Mouse (Mus musculus) liver, postnatal 0 days (tissue): ENCODE results near the gene Plxna2. TPM values are rescaled to one million over a fixed set of nuclear protein-coding genes. Genes with fewer than 3 reads are reported as not detected.
A peak's percentile ranks its signal among the peaks of the same experiment; 100 is the strongest.

Experiments used
- ATAC-seq: fragments of 200-750 bp; cut with Nextera tagmentation; 2 replicates; pipeline ENCODE4 v1.8.0; 2017; ENCODE audit warnings: mild to moderate bottlenecking, moderate library complexity
- DNase-seq: peaks from one replicate; pipeline ENCODE4 v3.0.0-alpha.2; 2016
- H3K27ac ChIP-seq: fragments of 300-500 bp; sonication (generic); 2 replicates; pipeline ENCODE4 v1.5.1; 2014; ENCODE audit warnings: antibody characterized with exemption, moderate library complexity, mild to moderate bottlenecking, low read depth
- H3K27me3 ChIP-seq: fragments of 300-500 bp; sonication (generic); 2 replicates; pipeline ENCODE4 v1.6.1; 2014; ENCODE audit warnings: low read length, control low read depth, mixed read lengths; ENCODE audit not compliant: insufficient read depth
- H3K36me3 ChIP-seq: fragments of 300-500 bp; sonication (generic); replicated peaks from 2 replicates; pipeline ENCODE4 v1.6.1; 2014; ENCODE audit warnings: mild to moderate bottlenecking, control low read depth, low read length, moderate library complexity, mixed read lengths; ENCODE audit not compliant: insufficient read depth
- H3K4me1 ChIP-seq: fragments of 300-500 bp; sonication (generic); 2 replicates; pipeline ENCODE4 v1.6.1; 2014; ENCODE audit warnings: antibody characterized with exemption, mild to moderate bottlenecking, control low read depth; ENCODE audit not compliant: insufficient read depth
- H3K4me2 ChIP-seq: fragments of 300-500 bp; sonication (generic); 2 replicates; pipeline ENCODE4 v1.6.1; 2014; ENCODE audit warnings: low read depth, mild to moderate bottlenecking, low read length, moderate library complexity, mixed read lengths
- H3K4me3 ChIP-seq: fragments of 300-500 bp; sonication (generic); 2 replicates; pipeline ENCODE4 v1.5.1; 2014; ENCODE audit warnings: low read depth, low read length
- H3K9ac ChIP-seq: fragments of 300-500 bp; sonication (generic); replicated peaks from 2 replicates; pipeline ENCODE4 v1.6.1; 2014; ENCODE audit warnings: mild to moderate bottlenecking, moderate library complexity
- H3K9me3 ChIP-seq: fragments of 300-500 bp; sonication (generic); 2 replicates; pipeline ENCODE4 v1.6.1; 2016; ENCODE audit warnings: mild to moderate bottlenecking, control low read depth, low read length, mixed read lengths
- CTCF ChIP-seq: sonication (generic); IDR thresholded peaks from 2 replicates; pipeline ENCODE4 v1.5.1; 2016; ENCODE audit warnings: antibody characterized with exemption, low read depth
- EP300 ChIP-seq: IDR thresholded peaks from 2 replicates; pipeline ENCODE4 v1.6.1; 2016; ENCODE audit warnings: antibody characterized with exemption, low read depth, mild to moderate bottlenecking
- WGBS: fragments of 180-500 bp; shearing (Covaris S2); extraction: QIAGEN DNeasy Blood & Tissue Kit; methylation state at CpG from one replicate; pipeline ENCODE4 v1.1.7; 2014; ENCODE audit not compliant: insufficient replicate concordance; 5-methylcytosine and 5-hydroxymethylcytosine counted together
- polyA plus RNA-seq: library from polyadenylated mRNA; unstranded; fragments of >200 nt; fragmentation: Nextera tagmentation; extraction: Ambion mirVana; gene quantifications from 2 replicates; pipeline ENCODE4 v1.2.1, GENCODE M21; 2015

The Plxna2 gene
- polyA plus RNA-seq, 1 experiment from 2014 or later = 2.3 TPM

- H3K9ac ChIP-seq = no peak overlapping the region
- no peaks in the 10 kb centered on the region for H3K27me3 ChIP-seq
- H3K27ac ChIP-seq = no peak overlapping the region
- no peak overlapping the region for H3K4me2 ChIP-seq
- no peaks in the 10 kb centered on the region for H3K9me3 ChIP-seq
- H3K4me3 ChIP-seq = no peak overlapping the region
- no peak for DNase-seq
- H3K36me3 ChIP-seq = no peaks in the 10 kb centered on the region
- TF ChIP-seq CTCF = no peak
- TF ChIP-seq EP300 = no peak
- WGBS = 77% methylated on average over 5 of the region's 5 CpGs
- peaks cover 14% of the 10 kb centered on the region for H3K4me1 ChIP-seq
- peak; percentile 16; the same call in 1 of the 2 replicates for ATAC-seq
Observed at GRCm38 (mm10) chr1:194613923-194614830, 3.8 kb upstream of the Plxna2 start.

- H3K9ac ChIP-seq = no peak overlapping the region
- no peak overlapping the region for H3K4me2 ChIP-seq
- H3K9me3 ChIP-seq = no peaks in the 10 kb centered on the region
- H3K36me3 ChIP-seq = no peaks in the 10 kb centered on the region
- peaks cover 14% of the 10 kb centered on the region for H3K4me1 ChIP-seq
- no peak for DNase-seq
- 84% methylated on average over 1 of the region's 1 CpGs for WGBS
- no peak for ATAC-seq
- H3K27ac ChIP-seq = no peak overlapping the region
- no peaks in the 10 kb centered on the region for H3K27me3 ChIP-seq
- no peak for TF ChIP-seq CTCF
- no peak for TF ChIP-seq EP300
- no peak overlapping the region for H3K4me3 ChIP-seq
Observed at GRCm38 (mm10) chr1:194616136-194616535, 1.9 kb upstream of the Plxna2 start.

- 2% methylated on average over 19 of the region's 19 CpGs for WGBS
- TF ChIP-seq EP300 (no peak), CTCF (peak; percentile 76)
- H3K27ac ChIP-seq = no peak overlapping the region
- H3K27me3 ChIP-seq = no peaks in the 10 kb centered on the region
- ATAC-seq = peak; percentile 24; the same call in 1 of the 2 replicates
- peaks cover 16% of the 10 kb centered on the region for H3K4me1 ChIP-seq
- peak overlapping the region; percentile 88 for H3K4me2 ChIP-seq
- peak overlapping the region; percentile 68 for H3K4me3 ChIP-seq
- peak; percentile 72 for DNase-seq
- no peaks in the 10 kb centered on the region for H3K36me3 ChIP-seq
- H3K9ac ChIP-seq = 0 out of 2 replicates have a peak overlapping the region, but pooled peaks have one; percentile 75
- H3K9me3 ChIP-seq = no peaks in the 10 kb centered on the region
Observed at GRCm38 (mm10) chr1:194618841-194619311, 858 bp downstream of the Plxna2 start.

GRCm38 (mm10) chr1:194619353-194620244, 1.6 kb downstream of the Plxna2 start:
- peak; percentile 88 for ATAC-seq
- WGBS = under 1% methylated on average over 62 of the region's 62 CpGs
- no peaks in the 10 kb centered on the region for H3K9me3 ChIP-seq
- TF ChIP-seq EP300 (no peak), CTCF (peak; percentile 48)
- peak; percentile 85 for DNase-seq
- H3K4me1 ChIP-seq = peaks cover 20% of the 10 kb centered on the region
- H3K4me3 ChIP-seq = peak overlapping the region; percentile 68
- H3K36me3 ChIP-seq = no peaks in the 10 kb centered on the region
- H3K9ac ChIP-seq = peak overlapping the region; percentile 75
- peak overlapping the region; percentile 64 for H3K27ac ChIP-seq
- H3K27me3 ChIP-seq = no peaks in the 10 kb centered on the region
- H3K4me2 ChIP-seq = peak overlapping the region; percentile 88

- Histone ChIP-seq H3K36me3 (no peaks in the 10 kb centered on the region), H3K4me3 (peak overlapping the region; percentile 68), H3K4me2 (peak overlapping the region; percentile 88), H3K9me3 (no peaks in the 10 kb centered on the region), H3K27me3 (no peaks in the 10 kb centered on the region), H3K4me1 (peaks cover 20% of the 10 kb centered on the region), H3K9ac (peak overlapping the region; percentile 75), H3K27ac (peak overlapping the region; percentile 64)
- peak; percentile 54 for ATAC-seq
- TF ChIP-seq EP300 (no peak), CTCF (no peak)
- under 1% methylated on average over 49 of the region's 56 CpGs for WGBS
- DNase-seq = peak; percentile 76
Observed at GRCm38 (mm10) chr1:194620245-194620991, 2.4 kb downstream of the Plxna2 start.
